Mouse (Mus musculus) stomach, embryonic 14.5 days (tissue): ENCODE measurements around the gene Hivep2. TPM values are rescaled to one million over a fixed set of nuclear protein-coding genes. Genes with fewer than 3 reads are reported as not detected.

Source experiments
- ATAC-seq: fragments of 200-750 bp; cut with Nextera tagmentation; 2 replicates; pipeline ENCODE4 v1.8.0; 2017; ENCODE audit warnings: low read depth, moderate TSS enrichment; ENCODE audit not compliant: insufficient number of reproducible peaks, insufficient read depth, low FRiP score
- H3K27ac ChIP-seq: fragments of 300-500 bp; sonication (generic); 2 replicates; pipeline ENCODE4 v1.5.1; 2014; ENCODE audit warnings: mild to moderate bottlenecking, low read length, moderate library complexity, mixed read lengths
- H3K27me3 ChIP-seq: fragments of 300-500 bp; sonication (generic); 2 replicates; pipeline ENCODE4 v1.6.1; 2014; ENCODE audit warnings: low read length, control low read depth, mixed read lengths; ENCODE audit not compliant: control insufficient read depth, insufficient read depth
- H3K36me3 ChIP-seq: fragments of 300-500 bp; sonication (generic); 2 replicates; pipeline ENCODE4 v1.6.1; 2014; ENCODE audit warnings: mild to moderate bottlenecking, control low read depth, low read length, moderate library complexity, mixed read lengths; ENCODE audit not compliant: control insufficient read depth, insufficient read depth
- H3K4me1 ChIP-seq: fragments of 300-500 bp; sonication (generic); 2 replicates; pipeline ENCODE4 v1.6.1; 2014; ENCODE audit warnings: low read length, control low read depth, mixed read lengths; ENCODE audit not compliant: control insufficient read depth, insufficient read depth
- H3K4me2 ChIP-seq: fragments of 300-500 bp; sonication (generic); replicated peaks from 2 replicates; pipeline ENCODE4 v1.6.1; 2014; ENCODE audit warnings: low read depth, low read length, control low read depth
- H3K4me3 ChIP-seq: fragments of 300-500 bp; sonication (generic); 2 replicates; pipeline ENCODE4 v1.5.1; 2014; ENCODE audit warnings: low read depth, low read length, control low read depth
- H3K9ac ChIP-seq: fragments of 300-500 bp; sonication (generic); replicated peaks from 2 replicates; pipeline ENCODE4 v1.6.1; 2014; ENCODE audit warnings: low read depth, mild to moderate bottlenecking, control low read depth, low read length, moderate library complexity, mixed read lengths
- H3K9me3 ChIP-seq: fragments of 300-500 bp; sonication (generic); 2 replicates; pipeline ENCODE4 v1.6.1; 2016; ENCODE audit warnings: low read depth, low read length, control low read depth; ENCODE audit not compliant: control insufficient read depth
- WGBS: fragments of 180-500 bp; shearing (Covaris S2); extraction: QIAGEN DNeasy Blood & Tissue Kit; methylation state at CpG from one replicate; pipeline ENCODE4 v1.1.7; 2014; 5-methylcytosine and 5-hydroxymethylcytosine counted together
- polyA plus RNA-seq: library from polyadenylated mRNA; unstranded; fragments of >200 nt; fragmentation: Nextera tagmentation; extraction: Ambion mirVana; gene quantifications from 2 replicates; pipeline ENCODE4 v1.2.1, GENCODE M21; 2014

The Hivep2 gene
- polyA plus RNA-seq, 1 experiment from 2014 or later: 10.6 TPM

DNA sequence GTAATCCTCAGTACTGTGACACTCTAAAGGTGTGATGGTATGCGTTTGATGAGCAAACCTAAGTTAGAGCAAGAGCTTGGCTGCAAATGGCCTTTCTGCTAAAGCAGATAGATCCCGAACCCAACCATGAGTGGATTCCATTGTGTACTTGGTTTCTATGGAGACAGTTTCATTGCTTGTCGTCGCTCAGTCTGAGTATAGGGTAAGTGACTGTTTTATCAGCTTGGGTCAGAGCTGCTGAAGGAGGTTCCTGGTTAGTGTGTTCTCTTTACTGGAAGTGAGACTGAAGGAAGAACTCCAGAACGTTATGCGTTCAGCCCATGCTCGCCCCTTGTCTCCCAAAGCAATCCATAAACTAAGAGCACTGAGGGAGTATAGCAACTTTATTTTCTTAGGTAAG, 54.4 kb downstream of the Hivep2 start:
- WGBS: 53% methylated on average over 7 of the region's 7 CpGs
- ATAC-seq: no peak

GRCm38 (mm10) chr10:14024971-14025370, 59.1 kb downstream of the Hivep2 start:
- H3K9me3 ChIP-seq: no peaks in the 10 kb centered on the region
- H3K4me1 ChIP-seq: no peaks in the 10 kb centered on the region
- H3K36me3 ChIP-seq: no peaks in the 10 kb centered on the region
- no peaks in the 10 kb centered on the region for H3K27me3 ChIP-seq
- no peak overlapping the region for H3K4me3 ChIP-seq
- WGBS: 88% methylated on average over 7 of the region's 7 CpGs
- H3K27ac ChIP-seq: no peak overlapping the region
- no peak overlapping the region for H3K4me2 ChIP-seq
- ATAC-seq: no peak
- H3K9ac ChIP-seq: no peak overlapping the region

More for the DNA sequence above, 54.4 kb downstream of the Hivep2 start:
- Histone ChIP-seq H3K27ac (no peak overlapping the region), H3K4me2 (no peak overlapping the region), H3K9ac (no peak overlapping the region), H3K4me1 (peaks cover 4% of the 10 kb centered on the region; the same call in 1 of the 2 replicates), H3K36me3 (no peaks in the 10 kb centered on the region), H3K27me3 (no peaks in the 10 kb centered on the region), H3K4me3 (no peak overlapping the region), H3K9me3 (no peaks in the 10 kb centered on the region)

DNA sequence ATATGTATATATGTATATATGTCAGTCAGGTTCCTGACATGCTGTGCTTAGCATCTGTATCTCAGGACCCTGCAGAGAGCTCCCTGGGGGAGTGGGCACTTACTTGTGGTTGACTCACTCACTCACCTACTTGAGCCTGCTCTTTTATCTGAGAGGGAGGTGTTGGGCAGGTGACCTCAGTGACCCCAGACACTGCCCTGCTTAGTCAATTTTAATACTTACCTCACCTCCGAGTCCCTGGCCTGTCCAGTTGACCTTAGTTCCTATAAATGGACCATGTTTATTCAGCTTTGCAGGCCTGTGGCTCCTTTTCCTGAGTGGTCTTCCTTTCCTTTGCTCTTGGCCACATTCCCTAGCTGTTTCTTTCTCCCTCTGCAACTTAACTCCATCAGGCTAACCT, 61.9 kb downstream of the Hivep2 start:
- no peaks in the 10 kb centered on the region for H3K36me3 ChIP-seq
- WGBS: 41% methylated on average over 1 of the region's 1 CpGs
- no peak overlapping the region for H3K27ac ChIP-seq
- H3K4me1 ChIP-seq: no peaks in the 10 kb centered on the region
- no peaks in the 10 kb centered on the region for H3K9me3 ChIP-seq
- H3K27me3 ChIP-seq: no peaks in the 10 kb centered on the region
- ATAC-seq: no peak
- no peak overlapping the region for H3K4me2 ChIP-seq
- H3K9ac ChIP-seq: no peak overlapping the region
- H3K4me3 ChIP-seq: no peak overlapping the region

DNA sequence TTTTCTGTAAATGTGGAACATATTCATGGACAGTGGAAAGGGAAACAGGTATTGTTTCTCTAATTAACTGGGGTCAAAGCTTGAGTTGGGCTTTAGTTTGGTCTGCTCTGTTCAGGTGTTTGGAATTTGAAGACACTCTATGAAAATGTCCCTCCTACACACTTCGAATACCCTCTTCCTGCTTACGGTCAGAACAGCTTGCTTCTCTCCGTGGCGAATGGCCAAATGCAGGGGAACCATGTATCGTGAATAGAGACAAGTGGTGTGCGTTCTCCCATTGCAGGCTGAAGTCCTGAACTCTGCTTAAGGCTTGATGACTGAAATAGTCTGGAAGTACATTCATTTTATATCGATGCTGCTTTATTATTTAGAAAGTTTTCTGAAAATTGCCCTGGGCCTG, 63.1 kb downstream of the Hivep2 start:
- no peaks in the 10 kb centered on the region for H3K9me3 ChIP-seq
- H3K27ac ChIP-seq: no peak overlapping the region
- no peaks in the 10 kb centered on the region for H3K4me1 ChIP-seq
- ATAC-seq: no peak
- H3K4me2 ChIP-seq: no peak overlapping the region
- H3K36me3 ChIP-seq: no peaks in the 10 kb centered on the region
- no peak overlapping the region for H3K9ac ChIP-seq
- no peaks in the 10 kb centered on the region for H3K27me3 ChIP-seq
- no peak overlapping the region for H3K4me3 ChIP-seq
- WGBS: 69% methylated on average over 7 of the region's 7 CpGs

- ATAC-seq: no peak
- Histone ChIP-seq H3K4me3 (no peak overlapping the region), H3K36me3 (no peaks in the 10 kb centered on the region), H3K9ac (no peak overlapping the region), H3K4me2 (no peak overlapping the region), H3K27me3 (no peaks in the 10 kb centered on the region), H3K27ac (no peak overlapping the region), H3K9me3 (no peaks in the 10 kb centered on the region), H3K4me1 (no peaks in the 10 kb centered on the region)
- WGBS: 75% methylated on average over 14 of the region's 14 CpGs
Observed at GRCm38 (mm10) chr10:14030458-14031035, 64.7 kb downstream of the Hivep2 start.

DNA sequence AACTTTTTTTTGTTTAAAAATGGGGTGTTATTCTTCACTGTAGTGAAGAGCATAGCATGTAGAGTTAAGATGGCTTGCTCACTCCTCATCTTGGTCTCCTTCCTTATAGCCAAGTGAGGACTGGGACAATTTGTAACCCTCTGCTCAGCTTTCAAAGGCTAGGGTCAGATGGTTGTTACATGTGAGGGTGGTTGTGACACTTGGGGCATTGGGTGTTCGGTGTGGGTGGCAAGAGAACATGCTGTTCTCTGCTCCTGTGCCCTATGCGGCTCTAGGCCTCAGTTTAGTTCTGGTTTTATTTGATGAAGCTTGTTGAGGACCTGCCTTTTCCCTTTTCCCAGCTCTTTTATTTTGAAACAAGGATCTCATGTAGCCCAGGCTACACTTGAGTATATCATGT, 66.7 kb downstream of the Hivep2 start:
- Histone ChIP-seq H3K9ac (no peak overlapping the region), H3K4me2 (no peak overlapping the region), H3K9me3 (no peaks in the 10 kb centered on the region), H3K36me3 (no peaks in the 10 kb centered on the region), H3K4me1 (no peaks in the 10 kb centered on the region), H3K4me3 (no peak overlapping the region), H3K27me3 (no peaks in the 10 kb centered on the region), H3K27ac (no peak overlapping the region)
- WGBS: 93% methylated on average over 2 of the region's 2 CpGs
- ATAC-seq: no peak

GRCm38 (mm10) chr10:14034046-14034445, 68.2 kb downstream of the Hivep2 start:
- ATAC-seq: no peak
- WGBS: 90% methylated on average over 7 of the region's 7 CpGs

DNA sequence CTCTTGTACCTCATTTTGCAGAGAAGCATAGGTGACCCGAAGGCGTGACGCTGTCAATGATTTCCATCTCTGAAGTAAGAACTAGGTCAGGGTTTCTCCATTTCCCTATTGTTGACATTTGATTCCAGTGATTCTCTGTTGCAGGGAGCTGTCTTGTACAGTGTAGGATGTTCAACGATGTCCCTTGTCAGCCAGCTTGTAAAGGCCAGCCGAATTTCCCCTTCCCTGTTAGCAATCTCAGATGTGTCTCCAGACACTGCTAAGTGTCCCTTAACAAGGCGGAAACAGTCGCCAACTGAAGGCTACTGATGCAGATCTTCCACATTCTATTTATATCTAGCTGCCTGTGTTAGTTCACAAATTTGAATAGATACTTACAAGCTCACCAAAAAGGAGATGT, 68.9 kb downstream of the Hivep2 start:
- Histone ChIP-seq H3K9ac (no peak overlapping the region), H3K4me3 (no peak overlapping the region), H3K27me3 (no peaks in the 10 kb centered on the region), H3K4me1 (no peaks in the 10 kb centered on the region), H3K9me3 (no peaks in the 10 kb centered on the region), H3K27ac (no peak overlapping the region), H3K4me2 (no peak overlapping the region), H3K36me3 (no peaks in the 10 kb centered on the region)
- no peak for ATAC-seq
- 86% methylated on average over 7 of the region's 7 CpGs for WGBS

More at GRCm38 (mm10) chr10:14034046-14034445, 68.2 kb downstream of the Hivep2 start:
- Histone ChIP-seq H3K4me3 (no peak overlapping the region), H3K4me2 (no peak overlapping the region), H3K9ac (no peak overlapping the region), H3K27ac (no peak overlapping the region), H3K4me1 (no peaks in the 10 kb centered on the region), H3K27me3 (no peaks in the 10 kb centered on the region), H3K36me3 (no peaks in the 10 kb centered on the region), H3K9me3 (no peaks in the 10 kb centered on the region)

GRCm38 (mm10) chr10:14035607-14036006, 69.7 kb downstream of the Hivep2 start:
- H3K9ac ChIP-seq: no peak overlapping the region
- 52% methylated on average over 5 of the region's 5 CpGs for WGBS
- no peaks in the 10 kb centered on the region for H3K4me1 ChIP-seq
- H3K4me3 ChIP-seq: no peak overlapping the region
- no peak overlapping the region for H3K27ac ChIP-seq
- no peaks in the 10 kb centered on the region for H3K9me3 ChIP-seq
- no peaks in the 10 kb centered on the region for H3K36me3 ChIP-seq
- no peak overlapping the region for H3K4me2 ChIP-seq
- no peak for ATAC-seq
- no peaks in the 10 kb centered on the region for H3K27me3 ChIP-seq
